Mouse (Mus musculus): ENCODE measurements around the gene Gm37240.

DNA sequence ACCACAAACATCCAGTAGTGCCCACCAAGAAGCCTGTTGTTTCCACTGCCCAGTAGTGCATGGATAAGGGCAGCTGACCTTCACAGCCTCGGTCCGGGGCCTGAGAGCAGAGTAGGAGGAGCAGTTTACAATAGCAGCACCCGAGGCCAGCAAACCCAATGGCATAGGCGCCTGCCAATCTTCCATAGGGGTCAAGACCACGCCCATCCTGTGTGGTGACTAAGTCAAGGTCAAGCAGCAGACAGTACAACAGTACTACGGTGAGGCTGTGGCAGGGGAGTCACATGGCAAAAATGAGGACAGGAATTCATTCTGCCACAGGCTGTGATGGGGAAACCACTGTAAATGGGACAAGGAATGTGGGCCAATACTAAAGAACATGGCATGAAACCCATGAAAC, 417.6 kb downstream of the Gm37240 start:
- TF ChIP-seq CTCF (IDR thresholded peaks at IDR 0.05; ENCODE audit: borderline replicate concordance, insufficient read depth, low read depth, low read length) (no peak), POLR2A (IDR thresholded peaks at IDR 0.05; ENCODE audit: borderline replicate concordance, insufficient read depth, low read length) (no peak)
